Mouse (Mus musculus) intestine, postnatal 0 days (tissue): ENCODE measurements at regions not wholly inside any gene's neighbourhood (a gene's known extent, or its start where the extent isn't known, plus 50 kb on each side); places are given as distances from the start of the nearest gene placed in this dataset.

Experiments used
- ATAC-seq: fragments of 200-750 bp; cut with Nextera tagmentation; 2 replicates; pipeline ENCODE4 v1.8.0; 2017; ENCODE audit warnings: mild to moderate bottlenecking, moderate TSS enrichment, moderate library complexity
- H3K27ac ChIP-seq: fragments of 300-500 bp; sonication (generic); 2 replicates; pipeline ENCODE4 v1.5.1; 2014; ENCODE audit warnings: mild to moderate bottlenecking, low read depth, low read length, moderate library complexity
- H3K27me3 ChIP-seq: fragments of 300-500 bp; sonication (generic); replicated peaks from 2 replicates; pipeline ENCODE4 v1.6.1; 2014; ENCODE audit warnings: low read length, mixed read lengths; ENCODE audit not compliant: control insufficient read depth, insufficient read depth
- H3K36me3 ChIP-seq: fragments of 300-500 bp; sonication (generic); 2 replicates; pipeline ENCODE4 v1.6.1; 2014; ENCODE audit warnings: mild to moderate bottlenecking, moderate library complexity; ENCODE audit not compliant: control insufficient read depth, insufficient read depth
- H3K4me1 ChIP-seq: fragments of 300-500 bp; sonication (generic); replicated peaks from 2 replicates; pipeline ENCODE4 v1.6.1; 2014; ENCODE audit warnings: antibody characterized with exemption, low read length, mixed read lengths; ENCODE audit not compliant: control insufficient read depth, insufficient read depth
- H3K4me2 ChIP-seq: fragments of 300-500 bp; sonication (generic); replicated peaks from 2 replicates; pipeline ENCODE4 v1.6.1; 2014; ENCODE audit warnings: low read depth, mild to moderate bottlenecking, moderate library complexity
- H3K4me3 ChIP-seq: fragments of 300-500 bp; sonication (generic); 2 replicates; pipeline ENCODE4 v1.5.1; 2014; ENCODE audit warnings: low read depth, low read length
- H3K9ac ChIP-seq: fragments of 300-500 bp; sonication (generic); 2 replicates; pipeline ENCODE4 v1.6.1; 2014; ENCODE audit warnings: mild to moderate bottlenecking, low read depth, low read length
- H3K9me3 ChIP-seq: fragments of 300-500 bp; sonication (generic); 2 replicates; pipeline ENCODE4 v1.6.1; 2016; ENCODE audit warnings: mixed run types; ENCODE audit not compliant: control insufficient read depth
- CTCF ChIP-seq: sonication (generic); IDR thresholded peaks from 2 replicates; pipeline ENCODE4 v1.5.1; 2016; ENCODE audit warnings: low read depth, mild to moderate bottlenecking, control low read depth, antibody characterized with exemption, moderate library complexity
- WGBS: fragments of 180-500 bp; shearing (Covaris S2); extraction: QIAGEN DNeasy Blood & Tissue Kit; methylation state at CpG from one replicate; pipeline ENCODE4 v1.1.7; 2014; 5-methylcytosine and 5-hydroxymethylcytosine counted together

- no peak for TF ChIP-seq CTCF
- Histone ChIP-seq H3K27me3 (no peaks in the 10 kb centered on the region), H3K9ac (no peak overlapping the region), H3K4me2 (no peak overlapping the region), H3K36me3 (no peaks in the 10 kb centered on the region), H3K4me1 (no peaks in the 10 kb centered on the region), H3K4me3 (no peak overlapping the region), H3K27ac (no peak overlapping the region), H3K9me3 (no peaks in the 10 kb centered on the region)
- ATAC-seq = no peak
- 88% methylated on average over 6 of the region's 6 CpGs for WGBS
These were observed 988.0 kb downstream of the 4930447A16Rik start for GRCm38 (mm10) chr15:38413329-38413728.

DNA sequence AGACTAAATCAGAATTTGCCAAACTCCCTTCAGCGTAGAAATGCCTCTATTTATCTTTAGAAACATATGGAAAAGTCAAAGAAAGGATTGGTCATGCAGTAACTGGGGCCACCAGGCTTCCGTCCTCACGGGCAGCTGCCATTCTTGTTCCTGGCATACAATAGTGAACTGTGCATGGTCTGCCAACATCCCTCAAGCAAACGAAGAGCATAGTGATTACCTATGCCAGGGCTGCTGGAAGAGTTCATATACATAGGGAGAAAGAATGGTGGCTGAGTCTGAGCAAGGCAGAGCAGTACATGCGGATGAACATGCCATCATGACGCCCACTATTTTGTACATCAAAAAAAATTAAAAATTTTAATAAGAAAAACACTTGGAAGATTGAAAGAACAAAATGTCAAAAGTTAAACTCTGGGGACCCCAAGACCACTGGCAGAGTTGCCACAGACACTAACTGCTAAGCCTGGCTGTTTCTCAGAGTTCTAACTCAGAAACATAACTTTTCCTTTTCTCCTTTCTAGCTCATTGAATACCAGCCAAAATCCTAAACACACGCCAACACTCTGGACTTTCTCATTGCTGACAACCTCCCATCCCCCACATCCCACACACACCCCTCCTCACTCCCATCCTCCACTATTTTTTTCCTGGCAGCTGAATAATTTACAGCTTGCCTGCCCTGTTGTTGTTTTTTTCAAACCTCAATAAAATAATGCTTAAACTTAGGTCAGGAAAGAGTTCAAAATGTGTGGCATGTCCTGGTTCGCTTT lies 989.1 kb downstream of the 4930447A16Rik start:
- Histone ChIP-seq H3K27ac (no peak overlapping the region), H3K9me3 (no peaks in the 10 kb centered on the region), H3K4me1 (no peaks in the 10 kb centered on the region), H3K9ac (no peak overlapping the region), H3K27me3 (no peaks in the 10 kb centered on the region), H3K36me3 (no peaks in the 10 kb centered on the region), H3K4me2 (no peak overlapping the region), H3K4me3 (no peak overlapping the region)
- TF ChIP-seq CTCF = no peak
- ATAC-seq = no peak
- 64% methylated on average over 8 of the region's 8 CpGs for WGBS

- Histone ChIP-seq H3K36me3 (no peaks in the 10 kb centered on the region), H3K27me3 (no peaks in the 10 kb centered on the region), H3K27ac (no peak overlapping the region), H3K9me3 (no peaks in the 10 kb centered on the region), H3K9ac (no peak overlapping the region), H3K4me3 (no peak overlapping the region), H3K4me2 (no peak overlapping the region), H3K4me1 (no peaks in the 10 kb centered on the region)
- 45% methylated on average over 2 of the region's 2 CpGs for WGBS
- ATAC-seq = no peak
- TF ChIP-seq CTCF = no peak
These were observed 989.7 kb downstream of the 4930447A16Rik start for GRCm38 (mm10) chr15:38415091-38415486.

- no peak for ATAC-seq
- no peak for TF ChIP-seq CTCF
These were observed 994.3 kb downstream of the 4930447A16Rik start for GRCm38 (mm10) chr15:38419621-38420020.

DNA sequence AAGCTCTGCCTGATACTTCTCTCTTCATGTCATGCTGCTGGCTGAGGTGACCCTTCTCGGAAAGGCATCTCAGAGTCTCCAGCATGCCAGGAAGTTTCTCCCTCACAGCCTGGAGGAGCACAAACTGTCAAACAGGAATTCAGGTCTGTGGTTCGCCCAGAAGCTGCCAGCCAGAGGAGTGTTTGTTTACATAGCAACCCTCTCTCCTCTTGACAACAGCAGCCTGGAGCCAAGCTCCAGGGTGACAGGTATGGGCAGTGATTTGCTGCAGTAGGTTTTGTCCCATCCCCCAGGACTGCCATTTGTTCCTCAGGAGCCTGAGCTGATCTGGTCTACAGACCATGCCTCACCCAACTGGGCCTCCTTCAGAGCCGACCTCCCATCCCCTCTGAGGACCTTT lies 995.4 kb downstream of the 4930447A16Rik start:
- H3K27ac ChIP-seq = no peak overlapping the region
- ATAC-seq = peak; percentile 36
- H3K4me1 ChIP-seq = no peaks in the 10 kb centered on the region
- no peaks in the 10 kb centered on the region for H3K9me3 ChIP-seq
- no peaks in the 10 kb centered on the region for H3K27me3 ChIP-seq
- no peak overlapping the region for H3K4me3 ChIP-seq
- H3K9ac ChIP-seq = no peak overlapping the region
- TF ChIP-seq CTCF = no peak
- 26% methylated on average over 3 of the region's 3 CpGs for WGBS
- no peaks in the 10 kb centered on the region for H3K36me3 ChIP-seq
- H3K4me2 ChIP-seq = no peak overlapping the region

More at GRCm38 (mm10) chr15:38419621-38420020, 994.3 kb downstream of the 4930447A16Rik start:
- 67% methylated on average over 7 of the region's 7 CpGs for WGBS
- Histone ChIP-seq H3K4me1 (no peaks in the 10 kb centered on the region), H3K9me3 (no peaks in the 10 kb centered on the region), H3K36me3 (no peaks in the 10 kb centered on the region), H3K4me3 (no peak overlapping the region), H3K4me2 (no peak overlapping the region), H3K27me3 (no peaks in the 10 kb centered on the region), H3K9ac (no peak overlapping the region), H3K27ac (no peak overlapping the region)

- Histone ChIP-seq H3K4me1 (no peaks in the 10 kb centered on the region), H3K4me3 (no peak overlapping the region), H3K9me3 (no peaks in the 10 kb centered on the region), H3K27me3 (no peaks in the 10 kb centered on the region), H3K36me3 (no peaks in the 10 kb centered on the region), H3K27ac (no peak overlapping the region; the same call in 1 of the 2 replicates), H3K4me2 (no peak overlapping the region), H3K9ac (no peak overlapping the region)
- no peak for TF ChIP-seq CTCF
- no peak for ATAC-seq
- 75% methylated on average over 6 of the region's 6 CpGs for WGBS
These were observed 997.4 kb downstream of the 4930447A16Rik start for GRCm38 (mm10) chr15:38422741-38423140.

GRCm38 (mm10) chr15:38425506-38425905 lies 1000.2 kb downstream of the 4930447A16Rik start:
- no peak overlapping the region for H3K4me2 ChIP-seq
- H3K4me1 ChIP-seq = no peaks in the 10 kb centered on the region
- H3K4me3 ChIP-seq = no peak overlapping the region
- H3K27me3 ChIP-seq = no peaks in the 10 kb centered on the region
- no peaks in the 10 kb centered on the region for H3K9me3 ChIP-seq
- no peaks in the 10 kb centered on the region for H3K36me3 ChIP-seq
- H3K9ac ChIP-seq = no peak overlapping the region
- no peak overlapping the region for H3K27ac ChIP-seq
- 75% methylated on average over 4 of the region's 4 CpGs for WGBS
- no peak for TF ChIP-seq CTCF
- ATAC-seq = no peak
